Mouse (Mus musculus): Measurements from ENCODE around the gene Prdm10. TPM values are rescaled to one million over a fixed set of nuclear protein-coding genes. Genes with fewer than 3 reads are reported as not detected.
A peak's percentile ranks its signal among the peaks of the same experiment; 100 is the strongest.

Gene Prdm10
- total RNA-seq, 2 experiments from 2014 or later = 9.0 to 9.3 TPM

DNA sequence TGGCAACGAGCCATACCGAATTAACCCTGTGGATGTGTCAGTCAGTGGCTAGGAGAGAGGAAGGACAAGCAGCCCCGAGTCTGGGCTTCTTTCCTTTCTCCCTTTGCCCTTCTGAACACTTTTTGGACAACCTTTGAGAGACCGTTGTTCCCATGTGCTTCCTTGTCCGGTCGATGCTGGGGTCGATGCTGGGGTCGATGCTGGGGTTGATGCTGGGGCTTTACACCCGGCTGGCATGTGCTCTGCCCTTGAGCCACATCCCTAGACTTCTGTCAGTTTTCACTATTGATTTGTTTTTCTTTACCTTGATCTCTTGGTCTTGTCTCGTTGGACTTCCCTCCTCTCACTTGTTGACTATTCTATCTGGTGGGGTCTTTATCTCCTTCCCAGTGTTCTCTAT lies 73.2 kb downstream of the Prdm10 start:
- DNase-seq (ENCODE audit: low spot score in 2 of 2) = no peak

DNA sequence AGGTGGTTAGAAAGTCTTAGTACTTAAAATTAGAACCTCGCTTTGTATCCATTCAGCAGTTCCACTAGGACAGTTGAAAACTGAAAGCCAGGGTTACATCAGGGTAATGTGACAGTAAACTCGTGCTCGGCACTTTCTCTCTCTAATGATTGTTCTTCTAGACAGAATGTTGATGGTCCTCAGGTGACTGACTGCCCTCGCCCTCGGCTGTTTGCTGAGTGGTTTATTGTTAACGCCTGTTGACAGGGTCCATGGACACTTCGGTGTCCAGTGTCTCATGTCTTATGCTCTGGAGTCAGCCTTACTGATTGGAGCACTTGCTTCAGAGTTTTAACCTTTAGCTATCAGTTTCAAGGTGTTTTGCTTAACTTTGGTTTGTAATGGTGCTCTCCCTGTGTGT lies 73.7 kb downstream of the Prdm10 start:
- DNase-seq (ENCODE audit: low spot score in 2 of 2) = no peak

- DNase-seq (ENCODE audit: low spot score in 2 of 2) = no peak
Measured at GRCm38 (mm10) chr9:31363698-31364609, 83.6 kb downstream of the Prdm10 start.

GRCm38 (mm10) chr9:31365086-31365485 lies 84.7 kb downstream of the Prdm10 start:
- DNase-seq (ENCODE audit: low spot score in 2 of 2) = no peak

DNA sequence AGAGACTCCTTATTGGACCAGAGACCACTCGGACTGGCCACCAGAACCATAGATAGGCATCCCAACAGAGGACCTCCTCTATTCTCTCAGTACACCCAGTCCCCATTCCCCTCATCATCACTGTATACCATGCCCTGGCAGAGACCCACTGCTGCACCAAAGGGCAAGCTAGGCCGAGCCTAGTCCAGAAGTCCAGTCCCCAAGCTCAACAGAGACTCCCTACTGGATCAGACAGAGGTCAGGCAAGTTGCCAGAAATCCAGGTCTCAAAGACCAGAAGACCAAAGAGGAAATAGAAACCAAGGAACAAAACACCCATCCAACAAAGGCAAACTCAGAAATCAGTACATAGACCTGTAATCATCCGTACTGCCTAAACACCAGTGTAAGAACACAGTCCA lies 91.4 kb downstream of the Prdm10 start:
- DNase-seq (ENCODE audit: low spot score in 2 of 2) = no peak

DNA sequence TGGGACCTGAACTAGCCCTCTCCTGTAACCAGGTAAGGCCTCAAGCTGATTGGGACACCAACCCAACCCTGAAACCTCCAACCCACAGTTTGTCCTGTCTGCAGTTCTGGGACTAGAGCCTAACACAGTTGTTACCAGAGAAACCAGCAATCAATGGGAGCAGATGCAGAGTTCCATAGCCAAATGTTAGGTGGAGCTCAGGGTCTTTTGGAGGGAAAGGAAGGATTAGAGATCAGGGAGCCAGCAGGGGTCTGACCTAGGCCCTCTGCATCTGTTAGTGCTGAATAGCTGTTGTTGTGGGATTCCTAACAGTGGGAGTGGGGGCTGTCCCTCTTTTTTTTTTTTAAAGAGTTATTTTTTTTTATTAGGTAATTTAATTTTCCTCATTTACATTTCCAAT lies 96.3 kb downstream of the Prdm10 start:
- no peak for DNase-seq (ENCODE audit: low spot score in 2 of 2)

DNA sequence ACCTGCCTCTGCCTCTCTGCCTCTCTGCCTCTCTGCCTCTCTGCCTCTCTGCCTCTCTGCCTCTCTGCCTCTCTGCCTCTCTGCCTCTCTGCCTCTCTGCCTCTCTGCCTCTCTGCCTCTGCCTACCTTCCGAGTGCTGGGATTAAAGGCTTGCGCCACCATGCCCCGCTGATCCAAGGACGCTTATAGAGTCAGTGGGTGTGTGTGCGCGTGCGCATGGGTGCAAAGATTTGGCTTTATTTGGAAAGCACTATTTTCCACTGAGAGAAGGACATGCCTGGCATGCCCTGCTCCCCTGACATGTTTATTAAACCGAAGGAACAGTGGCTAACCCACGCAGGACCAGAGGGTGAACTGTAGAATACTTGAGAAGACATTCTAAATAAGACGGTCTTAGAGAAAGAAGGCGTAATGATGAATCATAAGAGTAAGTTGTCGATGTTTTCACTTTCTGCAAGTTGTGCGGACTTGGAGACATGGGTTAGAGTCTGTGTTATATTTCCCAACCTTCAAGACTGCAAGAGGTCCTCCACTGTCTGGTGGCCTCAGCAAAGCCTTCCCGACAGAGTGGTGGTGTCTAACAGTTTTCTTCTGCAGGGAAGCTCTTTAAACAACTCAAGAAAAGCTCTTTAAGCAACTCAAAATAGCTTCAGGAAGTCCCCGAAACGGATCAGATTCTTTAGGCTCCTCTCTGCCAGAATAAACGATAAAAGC lies 104.6 kb downstream of the Prdm10 start:
- DNase-seq (ENCODE audit: low spot score in 2 of 2) = no peak

DNA sequence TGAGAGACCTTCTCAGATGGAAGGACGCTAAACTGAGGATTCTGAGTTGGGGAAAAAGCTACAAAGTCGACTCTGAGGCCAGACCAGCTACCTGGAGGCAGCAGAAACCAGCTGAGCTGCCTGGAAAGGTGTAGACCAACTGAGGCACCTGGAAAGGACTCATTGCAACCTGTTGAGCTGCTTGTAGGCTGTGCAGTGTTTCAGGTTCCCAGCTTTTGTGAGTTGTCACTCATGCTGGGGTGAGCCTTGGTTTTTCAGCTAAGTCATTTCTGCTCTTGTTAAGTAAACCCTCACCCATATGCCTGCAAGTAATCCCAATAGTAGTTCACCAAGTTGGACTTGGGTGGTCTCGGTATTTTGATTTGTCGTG lies 105.1 kb downstream of the Prdm10 start:
- DNase-seq (ENCODE audit: low spot score in 2 of 2) = no peak

GRCm38 (mm10) chr9:31385947-31386354 lies 105.6 kb downstream of the Prdm10 start, which contains the start of gene Nfrkb:
Gene Nfrkb, plus strand, starts transcription at chr9:31386192.
- DNase-seq (ENCODE audit: low spot score in 2 of 2) = peak; percentile 89 to 90

GRCm38 (mm10) chr9:31386368-31387180 lies 106.2 kb downstream of the Prdm10 start:
- DNase-seq (ENCODE audit: low spot score in 2 of 2) = peak in 1 of 2 experiments; percentile 13

- DNase-seq (ENCODE audit: low spot score in 2 of 2) = no peak
Measured at GRCm38 (mm10) chr9:31387206-31387605, 106.9 kb downstream of the Prdm10 start.

GRCm38 (mm10) chr9:31400441-31400840 lies 120.1 kb downstream of the Prdm10 start:
- peak; percentile 35 to 54 for DNase-seq (ENCODE audit: low spot score in 2 of 2)

DNA sequence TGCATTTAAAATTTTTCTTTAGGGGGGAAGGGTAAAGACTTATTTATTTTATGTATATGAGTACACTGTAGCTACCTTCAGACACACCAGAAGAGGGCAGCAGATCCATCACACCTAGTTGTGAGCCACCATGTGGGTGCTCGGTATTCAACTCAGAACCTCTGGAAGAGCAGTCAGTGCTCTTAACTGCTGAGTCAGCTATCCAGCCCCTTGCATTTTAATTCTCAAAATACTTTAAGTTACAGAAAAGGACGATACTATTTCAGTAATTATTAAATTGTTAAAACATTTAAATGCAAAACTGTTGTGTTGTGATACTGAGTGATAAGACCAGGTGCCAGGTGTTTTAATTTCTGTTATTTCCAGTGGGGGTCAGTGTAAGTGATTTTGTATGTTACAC lies 124.0 kb downstream of the Prdm10 start:
- DNase-seq (ENCODE audit: low spot score in 2 of 2) = no peak

DNA sequence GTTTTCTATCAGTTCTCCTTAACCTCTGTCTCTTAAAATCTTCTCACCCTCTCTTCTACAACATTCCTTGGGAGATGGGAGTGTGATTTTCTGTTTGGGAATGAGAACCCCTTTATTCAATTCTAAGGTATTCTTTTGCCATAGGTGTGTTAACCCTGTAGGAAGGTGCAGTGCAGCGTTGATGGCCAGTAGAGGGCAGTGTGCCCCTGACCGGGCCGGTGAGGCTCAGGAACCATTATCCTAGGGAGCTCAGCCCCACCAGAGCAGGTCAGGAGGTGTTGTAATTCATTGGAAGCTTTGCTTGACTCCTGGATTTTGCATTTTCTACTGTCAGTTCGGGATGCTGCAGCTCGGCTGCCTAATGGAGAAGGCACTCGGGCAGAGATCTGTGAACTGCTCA lies 124.9 kb downstream of the Prdm10 start:
- no peak for DNase-seq (ENCODE audit: low spot score in 2 of 2)

DNA sequence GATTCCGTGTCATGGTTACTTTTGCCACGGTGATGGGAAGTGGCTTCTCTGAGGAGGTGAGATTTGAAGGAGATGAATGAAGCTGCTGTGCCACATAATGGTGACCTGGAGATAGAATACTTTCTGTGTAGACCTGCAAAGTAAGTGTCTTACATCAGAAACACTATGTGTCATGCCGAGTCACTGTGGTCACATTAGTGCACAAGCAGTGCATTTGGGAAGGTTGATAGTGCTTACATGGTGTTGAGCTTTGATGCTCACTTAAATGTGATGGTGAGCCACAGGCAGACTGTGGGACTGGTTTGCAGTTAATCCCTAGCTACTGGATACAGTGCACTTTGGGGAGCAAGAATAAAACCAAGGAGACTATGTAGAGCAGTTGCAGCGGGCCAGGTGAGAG lies 131.8 kb downstream of the Prdm10 start:
- DNase-seq (ENCODE audit: low spot score in 2 of 2) = no peak

GRCm38 (mm10) chr9:31418821-31419220 lies 138.5 kb downstream of the Prdm10 start:
- no peak for DNase-seq (ENCODE audit: low spot score in 2 of 2)

- DNase-seq (ENCODE audit: low spot score in 2 of 2) = no peak
Measured at GRCm38 (mm10) chr9:31422143-31422542, 141.8 kb downstream of the Prdm10 start.

DNA sequence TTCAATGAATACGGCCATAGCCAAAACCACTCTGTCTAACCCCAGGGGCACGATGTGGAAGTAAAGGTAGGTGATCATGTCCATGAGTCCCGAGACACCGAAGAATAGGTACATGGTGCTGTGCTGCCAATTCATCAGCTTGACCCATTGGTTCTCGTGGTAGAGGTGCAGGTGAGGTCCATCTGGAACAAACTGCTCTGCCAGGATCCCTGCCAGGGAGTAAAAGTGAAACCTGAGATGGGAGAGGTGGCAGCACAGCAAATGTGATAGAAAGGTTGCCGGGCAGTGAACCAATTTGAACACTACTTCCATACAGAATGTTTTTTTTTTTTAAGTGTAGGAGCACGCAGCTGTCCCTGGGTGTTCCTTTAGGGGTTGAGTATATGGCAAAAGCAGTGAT lies 148.6 kb downstream of the Prdm10 start:
- no peak for DNase-seq (ENCODE audit: low spot score in 2 of 2)

- no peak for DNase-seq (ENCODE audit: low spot score in 2 of 2)
Measured at GRCm38 (mm10) chr9:31430011-31430410, 149.7 kb downstream of the Prdm10 start.

Measured in adrenal gland, postnatal 4 days (tissue).